In genomic region chr6:145417720-145418440, GRCm38 (mm10) we compare ENCODE assay signal across 13 mouse cellular contexts.
DNase-seq lines count a peak whose midpoint lies in the region; ATAC-seq and TF ChIP-seq lines count a peak whose summit lies in the region.
"Had no signal": no experiment of that assay in that cellular context is flagged by ENCODE, and none has a peak within 500 bp of the region (broad histone marks: within the 10 kb centered on the region; RNA-seq: fewer than 3 reads in every experiment).

No protein-coding gene starts in this region.

- no peak overlapping the region for H3K9ac ChIP-seq in midbrain, embryonic 11.5 days (ENCODE audit: low read length)
- H3K9ac ChIP-seq in midbrain, embryonic 15.5 days = no peak overlapping the region
- H3K9ac ChIP-seq in embryonic facial prominence, embryonic 13.5 days = no peak overlapping the region
- no peak overlapping the region for H3K9ac ChIP-seq in stomach, postnatal 0 days (ENCODE audit: low read length)
- H3K9ac ChIP-seq: hindbrain, embryonic 12.5 days had no signal

- H3K4me2 ChIP-seq in midbrain, embryonic 11.5 days = no peak overlapping the region
- no peak overlapping the region for H3K4me2 ChIP-seq in midbrain, embryonic 15.5 days
- no peak overlapping the region for H3K4me2 ChIP-seq in embryonic facial prominence, embryonic 13.5 days
- H3K4me2 ChIP-seq in stomach, postnatal 0 days (replicated peaks; ENCODE audit: low read depth) = no peak overlapping the region
- H3K4me2 ChIP-seq: hindbrain, embryonic 12.5 days had no signal

- 86% methylated on average over 8 of the region's 8 CpGs for WGBS in midbrain, embryonic 11.5 days
- 85% methylated on average over 8 of the region's 8 CpGs for WGBS in midbrain, embryonic 15.5 days
- WGBS in embryonic facial prominence, embryonic 13.5 days = 41% methylated on average over 8 of the region's 8 CpGs
- 66% methylated on average over 8 of the region's 8 CpGs for WGBS in stomach, postnatal 0 days

- no peaks in the 10 kb centered on the region for H3K27me3 ChIP-seq in midbrain, embryonic 11.5 days (ENCODE audit: control insufficient read depth, insufficient read depth, low read length)
- H3K27me3 ChIP-seq in midbrain, embryonic 15.5 days (replicated peaks) = no peaks in the 10 kb centered on the region
- H3K27me3 ChIP-seq in embryonic facial prominence, embryonic 13.5 days = no peaks in the 10 kb centered on the region
- H3K27me3 ChIP-seq in stomach, postnatal 0 days (ENCODE audit: control insufficient read depth, insufficient read depth, low read length) = no peaks in the 10 kb centered on the region
- H3K27me3 ChIP-seq: hindbrain, embryonic 12.5 days had no signal

- H3K27ac ChIP-seq in midbrain, embryonic 11.5 days (ENCODE audit: low read depth, low read length) = no peak overlapping the region
- H3K27ac ChIP-seq in midbrain, embryonic 15.5 days = no peak overlapping the region
- H3K27ac ChIP-seq in embryonic facial prominence, embryonic 13.5 days = peak overlapping the region; percentile 64; the same call in 1 of the 2 replicates
- H3K27ac ChIP-seq in stomach, postnatal 0 days (replicated peaks) = no peak overlapping the region
- H3K27ac ChIP-seq: hindbrain, embryonic 12.5 days; layer of hippocampus, adult 2 months had no signal

- no peak for TF ChIP-seq EP300 in stomach, postnatal 0 days (optimal IDR thresholded peaks at IDR 0.05)

- no peak for ATAC-seq in midbrain, embryonic 11.5 days (ENCODE audit: low FRiP score)
- no peak for ATAC-seq in midbrain, embryonic 15.5 days (replicated peaks)
- 0 out of 2 replicates have a peak, but pooled peaks have one; percentile 33 for ATAC-seq in embryonic facial prominence, embryonic 13.5 days (ENCODE audit: insufficient number of reproducible peaks, insufficient read depth, low FRiP score, low TSS enrichment, low read depth)
- no peak for ATAC-seq in stomach, postnatal 0 days (ENCODE audit: low FRiP score, low TSS enrichment)
- ATAC-seq: forebrain, embryonic 16.5 days; midbrain, embryonic 16.5 days had no signal

- H3K4me3 ChIP-seq in midbrain, embryonic 11.5 days (ENCODE audit: low read depth, low read length) = no peak overlapping the region
- no peak overlapping the region for H3K4me3 ChIP-seq in midbrain, embryonic 15.5 days
- no peak overlapping the region for H3K4me3 ChIP-seq in embryonic facial prominence, embryonic 13.5 days
- no peak overlapping the region for H3K4me3 ChIP-seq in stomach, postnatal 0 days (ENCODE audit: low read depth, low read length)
- H3K4me3 ChIP-seq: hindbrain, embryonic 12.5 days; layer of hippocampus, adult 2 months had no signal

- H3K9me3 ChIP-seq in midbrain, embryonic 11.5 days (ENCODE audit: control insufficient read depth, low read length) = no peaks in the 10 kb centered on the region
- no peaks in the 10 kb centered on the region for H3K9me3 ChIP-seq in midbrain, embryonic 15.5 days
- H3K9me3 ChIP-seq in embryonic facial prominence, embryonic 13.5 days = no peaks in the 10 kb centered on the region
- no peaks in the 10 kb centered on the region for H3K9me3 ChIP-seq in stomach, postnatal 0 days (ENCODE audit: control insufficient read depth, low read length)
- H3K9me3 ChIP-seq: hindbrain, embryonic 12.5 days; megakaryocyte, embryonic 14.5 days had no signal

- peak; percentile 75 for DNase-seq in midbrain, embryonic 11.5 days (ENCODE audit: low spot score, missing footprints)
- DNase-seq in NIH3T3 (ENCODE audit: low read depth) = peak; percentile 60
- DNase-seq in stomach, postnatal 0 days (ENCODE audit: low spot score) = peak; percentile 5
- DNase-seq in spleen, postnatal 10 days (ENCODE audit: low spot score in 2 of 2) = no peak
- no peak for DNase-seq in adrenal gland, postnatal 4 days (ENCODE audit: low spot score in 2 of 2)
- DNase-seq: liver had no signal

- H3K36me3 ChIP-seq in midbrain, embryonic 11.5 days (ENCODE audit: control insufficient read depth, insufficient read depth, low read length) = no peaks in the 10 kb centered on the region
- no peaks in the 10 kb centered on the region for H3K36me3 ChIP-seq in midbrain, embryonic 15.5 days (replicated peaks)
- no peaks in the 10 kb centered on the region for H3K36me3 ChIP-seq in embryonic facial prominence, embryonic 13.5 days
- H3K36me3 ChIP-seq in stomach, postnatal 0 days (ENCODE audit: control insufficient read depth, insufficient read depth, low read length) = no peaks in the 10 kb centered on the region
- H3K36me3 ChIP-seq: hindbrain, embryonic 12.5 days had no signal

- no peaks in the 10 kb centered on the region for H3K4me1 ChIP-seq in midbrain, embryonic 11.5 days (ENCODE audit: control insufficient read depth, insufficient read depth, low read length)
- H3K4me1 ChIP-seq in midbrain, embryonic 15.5 days = no peaks in the 10 kb centered on the region
- peaks cover 21% of the 10 kb centered on the region; the same call in 1 of the 2 replicates for H3K4me1 ChIP-seq in embryonic facial prominence, embryonic 13.5 days
- H3K4me1 ChIP-seq in stomach, postnatal 0 days (replicated peaks; ENCODE audit: control insufficient read depth, insufficient read depth) = no peaks in the 10 kb centered on the region
- H3K4me1 ChIP-seq: hindbrain, embryonic 12.5 days had no signal

- no peak for TF ChIP-seq CTCF in stomach, postnatal 0 days (IDR thresholded peaks at IDR 0.05; ENCODE audit: low read depth)

Comparison
In these comparisons a context has a peak if more than half of its experiments do, and no peak if none do; other contexts are left out.
1. DNase-seq: peak in midbrain, embryonic 11.5 days (single experiment), NIH3T3 (single experiment) and stomach, postnatal 0 days (single experiment); none in spleen, postnatal 10 days (0 of 2) and adrenal gland, postnatal 4 days (0 of 2).